Mouse (Mus musculus): ENCODE data around the gene Pgap3. TPM values are rescaled to one million over a fixed set of nuclear protein-coding genes. Genes with fewer than 3 reads are reported as not detected.

Pgap3 gene
- polyA plus RNA-seq, 1 experiment: 13.2 TPM

GRCm38 (mm10) chr11:98358161-98359083 is 41.9 kb downstream of the Pgap3 start, which contains the start of gene Stard3:
Stard3 (plus strand) TSS chr11:98358368.
- peak; percentile 85 to 90 for DNase-seq
- TF ChIP-seq CTCF (IDR thresholded peaks at IDR 0.05; ENCODE audit: borderline replicate concordance, insufficient read depth, low read depth, low read length): no peak
- peak; percentile 60 for TF ChIP-seq POLR2A (IDR thresholded peaks at IDR 0.05; ENCODE audit: borderline replicate concordance, insufficient read depth, low read length)
- H3K4me3 ChIP-seq (replicated peaks; ENCODE audit: insufficient read depth, low read depth, low read length): peak within 1 kb of the TSS; percentile 88
- no peaks in the 10 kb centered on the region for H3K27me3 ChIP-seq (ENCODE audit: control insufficient read depth, insufficient read depth, low read length)
- WGBS: under 1% methylated on average over 60 of the region's 60 CpGs
- peaks cover 5% of the 10 kb centered on the region; the same call in 1 of the 2 replicates for H3K4me1 ChIP-seq (ENCODE audit: control insufficient read depth, insufficient read depth, low read length)
- H3K27ac ChIP-seq (ENCODE audit: insufficient read depth, low read length): peak within 1 kb of the TSS; percentile 69

- Histone ChIP-seq H3K27ac (ENCODE audit: insufficient read depth, low read length) (no peak overlapping the region), H3K4me1 (ENCODE audit: control insufficient read depth, insufficient read depth, low read length) (peaks cover 5% of the 10 kb centered on the region; the same call in 1 of the 2 replicates), H3K27me3 (ENCODE audit: control insufficient read depth, insufficient read depth, low read length) (no peaks in the 10 kb centered on the region), H3K4me3 (replicated peaks; ENCODE audit: insufficient read depth, low read depth, low read length) (peak overlapping the region; percentile 88)
- no peak for DNase-seq
- 15% methylated on average over 13 of the region's 13 CpGs for WGBS
- TF ChIP-seq CTCF (IDR thresholded peaks at IDR 0.05; ENCODE audit: borderline replicate concordance, insufficient read depth, low read depth, low read length): no peak
- no peak for TF ChIP-seq POLR2A (IDR thresholded peaks at IDR 0.05; ENCODE audit: borderline replicate concordance, insufficient read depth, low read length)
Measured at GRCm38 (mm10) chr11:98357396-98358160, 42.7 kb downstream of the Pgap3 start.

GRCm38 (mm10) chr11:98356625-98357394 is 43.5 kb downstream of the Pgap3 start:
- Histone ChIP-seq H3K4me1 (ENCODE audit: control insufficient read depth, insufficient read depth, low read length) (peaks cover 5% of the 10 kb centered on the region; the same call in 1 of the 2 replicates), H3K27me3 (ENCODE audit: control insufficient read depth, insufficient read depth, low read length) (no peaks in the 10 kb centered on the region), H3K27ac (ENCODE audit: insufficient read depth, low read length) (no peak overlapping the region), H3K4me3 (replicated peaks; ENCODE audit: insufficient read depth, low read depth, low read length) (no peak overlapping the region)
- no peak for DNase-seq
- WGBS: 73% methylated on average over 7 of the region's 7 CpGs
- TF ChIP-seq CTCF (IDR thresholded peaks at IDR 0.05; ENCODE audit: borderline replicate concordance, insufficient read depth, low read depth, low read length) (no peak), POLR2A (IDR thresholded peaks at IDR 0.05; ENCODE audit: borderline replicate concordance, insufficient read depth, low read length) (no peak)

- Histone ChIP-seq H3K27me3 (ENCODE audit: control insufficient read depth, insufficient read depth, low read length) (no peaks in the 10 kb centered on the region), H3K27ac (ENCODE audit: insufficient read depth, low read length) (no peak overlapping the region)
- 11% methylated on average over 6 of the region's 6 CpGs for whole genome bisulfite sequencing
Measured at GRCm38 (mm10) chr11:98355732-98356299, 44.5 kb downstream of the Pgap3 start.

GRCm38 (mm10) chr11:98354445-98354844 is 45.8 kb downstream of the Pgap3 start:
- Histone ChIP-seq H3K27ac (ENCODE audit: insufficient read depth, low read length) (no peak overlapping the region), H3K27me3 (ENCODE audit: control insufficient read depth, insufficient read depth, low read length) (no peaks in the 10 kb centered on the region), H3K4me3 (replicated peaks; ENCODE audit: insufficient read depth, low read depth, low read length) (no peak overlapping the region), H3K4me1 (ENCODE audit: control insufficient read depth, insufficient read depth, low read length) (peaks cover 3% of the 10 kb centered on the region; the same call in 1 of the 2 replicates)
- TF ChIP-seq CTCF (IDR thresholded peaks at IDR 0.05; ENCODE audit: borderline replicate concordance, insufficient read depth, low read depth, low read length) (no peak), POLR2A (IDR thresholded peaks at IDR 0.05; ENCODE audit: borderline replicate concordance, insufficient read depth, low read length) (no peak)
- 73% methylated on average over 14 of the region's 14 CpGs for WGBS
- no peak for DNase-seq

More at GRCm38 (mm10) chr11:98355732-98356299, 44.5 kb downstream of the Pgap3 start:
- H3K4me3 ChIP-seq (replicated peaks; ENCODE audit: insufficient read depth, low read depth, low read length): no peak overlapping the region
- DNase-seq: peak; percentile 55 to 61
- TF ChIP-seq POLR2A (IDR thresholded peaks at IDR 0.05; ENCODE audit: borderline replicate concordance, insufficient read depth, low read length) (no peak), CTCF (IDR thresholded peaks at IDR 0.05; ENCODE audit: borderline replicate concordance, insufficient read depth, low read depth, low read length) (peak; percentile 68; the same call in 1 of the 2 replicates)
- H3K4me1 ChIP-seq (ENCODE audit: control insufficient read depth, insufficient read depth, low read length): peaks cover 5% of the 10 kb centered on the region; the same call in 1 of the 2 replicates

- WGBS: 47% methylated on average over 8 of the region's 8 CpGs
- no peak for TF ChIP-seq POLR2A (IDR thresholded peaks at IDR 0.05; ENCODE audit: borderline replicate concordance, insufficient read depth, low read length)
- Histone ChIP-seq H3K4me1 (ENCODE audit: control insufficient read depth, insufficient read depth, low read length) (no peaks in the 10 kb centered on the region; the same call in none of the 2 replicates), H3K27me3 (ENCODE audit: control insufficient read depth, insufficient read depth, low read length) (no peaks in the 10 kb centered on the region), H3K27ac (ENCODE audit: insufficient read depth, low read length) (no peak overlapping the region), H3K4me3 (replicated peaks; ENCODE audit: insufficient read depth, low read depth, low read length) (no peak overlapping the region)
- no peak for DNase-seq
Measured at GRCm38 (mm10) chr11:98353651-98354211, 46.6 kb downstream of the Pgap3 start.
